Mouse (Mus musculus): ENCODE measurements around the gene Ctsz. TPM values are rescaled to one million over a fixed set of nuclear protein-coding genes. Genes with fewer than 3 reads are reported as not detected.

The Ctsz gene
- total and polyA plus RNA-seq, 2 experiments from 2014 or later: 53.9 to 74.7 TPM

DNA sequence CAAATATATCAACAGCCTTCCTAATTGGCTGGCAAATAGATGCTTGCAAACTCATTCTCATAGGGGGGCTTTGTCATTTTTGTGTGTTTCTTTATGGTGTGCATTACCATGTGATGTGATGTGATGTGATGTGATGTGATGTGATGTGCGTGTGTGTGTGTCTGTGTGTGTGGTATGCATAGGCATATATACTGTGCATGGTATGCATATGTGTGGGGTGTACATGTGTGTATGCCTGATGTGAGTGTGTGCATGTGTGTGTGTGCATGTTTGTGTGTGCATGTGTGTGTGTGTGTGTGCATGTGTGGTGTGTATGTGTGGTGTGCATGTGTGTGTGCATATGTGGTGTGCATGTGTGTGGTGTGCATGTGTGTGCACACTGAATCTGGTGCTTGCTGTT, 41.8 kb downstream of the Ctsz start:
- H3K4me2 ChIP-seq (ENCODE audit: low read depth): no peak overlapping the region
- no peak for TF ChIP-seq CTCF (IDR thresholded peaks at IDR 0.05; ENCODE audit: low read depth)
- DNase-seq (no peak), ATAC-seq (no peak)
- no peaks in the 10 kb centered on the region for H3K27me3 ChIP-seq (ENCODE audit: insufficient read depth, low read length)
- H3K9ac ChIP-seq: no peak overlapping the region
- H3K4me1 ChIP-seq (ENCODE audit: insufficient read depth): no peaks in the 10 kb centered on the region
- H3K27ac ChIP-seq (ENCODE audit: low read depth, low read length): no peak overlapping the region
- 100% methylated on average over 1 of the region's 1 CpGs for WGBS
- H3K9me3 ChIP-seq (ENCODE audit: low read length): no peaks in the 10 kb centered on the region
- H3K36me3 ChIP-seq (ENCODE audit: insufficient read depth): no peaks in the 10 kb centered on the region
- H3K4me3 ChIP-seq (ENCODE audit: low read depth, low read length): no peak overlapping the region

GRCm38 (mm10) chr2:174396643-174397042, 42.2 kb downstream of the Ctsz start:
- WGBS: 82% methylated on average over 10 of the region's 10 CpGs
- no peaks in the 10 kb centered on the region for H3K4me1 ChIP-seq (ENCODE audit: insufficient read depth)
- TF ChIP-seq CTCF (IDR thresholded peaks at IDR 0.05; ENCODE audit: low read depth): no peak
- H3K9me3 ChIP-seq (ENCODE audit: low read length): no peaks in the 10 kb centered on the region
- H3K27ac ChIP-seq (ENCODE audit: low read depth, low read length): no peak overlapping the region
- no peaks in the 10 kb centered on the region for H3K36me3 ChIP-seq (ENCODE audit: insufficient read depth)
- no peak overlapping the region for H3K4me2 ChIP-seq (ENCODE audit: low read depth)
- no peaks in the 10 kb centered on the region for H3K27me3 ChIP-seq (ENCODE audit: insufficient read depth, low read length)
- H3K9ac ChIP-seq: no peak overlapping the region
- no peak for ATAC-seq
- DNase-seq: no peak
- no peak overlapping the region for H3K4me3 ChIP-seq (ENCODE audit: low read depth, low read length)

GRCm38 (mm10) chr2:174393383-174393782, 45.5 kb downstream of the Ctsz start:
- Histone ChIP-seq H3K27ac (ENCODE audit: low read depth, low read length) (no peak overlapping the region), H3K4me1 (ENCODE audit: insufficient read depth) (no peaks in the 10 kb centered on the region), H3K9ac (no peak overlapping the region), H3K36me3 (ENCODE audit: insufficient read depth) (no peaks in the 10 kb centered on the region), H3K4me3 (ENCODE audit: low read depth, low read length) (no peak overlapping the region), H3K27me3 (ENCODE audit: insufficient read depth, low read length) (no peaks in the 10 kb centered on the region), H3K9me3 (ENCODE audit: low read length) (0 out of 2 replicates have a peak, but pooled peaks cover 5% of the 10 kb centered on the region), H3K4me2 (ENCODE audit: low read depth) (no peak overlapping the region)
- TF ChIP-seq CTCF (IDR thresholded peaks at IDR 0.05; ENCODE audit: low read depth): no peak
- no peak for DNase-seq
- no peak for ATAC-seq
- 92% methylated on average over 5 of the region's 5 CpGs for WGBS

DNA sequence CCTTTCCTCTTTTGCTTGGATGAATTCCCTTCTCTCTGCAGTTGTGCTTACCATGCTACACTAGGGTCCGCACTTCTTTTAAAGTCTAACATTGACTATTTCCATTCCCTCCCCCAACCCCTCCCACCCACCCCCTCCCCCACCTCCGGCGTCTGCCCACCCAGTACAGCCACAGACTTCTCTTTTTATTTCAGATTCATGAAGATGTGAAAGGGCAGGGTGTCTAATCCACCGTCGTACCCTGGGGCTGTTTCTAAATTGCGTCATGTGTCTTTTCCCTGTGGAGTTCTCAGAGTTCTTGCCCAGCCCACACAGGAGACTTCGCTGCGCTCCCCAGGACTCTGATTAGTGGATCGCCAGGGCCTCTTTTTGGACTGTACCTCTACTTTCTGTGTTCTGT, 46.3 kb downstream of the Ctsz start:
- no peaks in the 10 kb centered on the region for H3K27me3 ChIP-seq (ENCODE audit: insufficient read depth, low read length)
- 0 out of 2 replicates have a peak, but pooled peaks cover 5% of the 10 kb centered on the region for H3K9me3 ChIP-seq (ENCODE audit: low read length)
- no peak overlapping the region for H3K4me3 ChIP-seq (ENCODE audit: low read depth, low read length)
- H3K9ac ChIP-seq: no peak overlapping the region
- no peaks in the 10 kb centered on the region for H3K4me1 ChIP-seq (ENCODE audit: insufficient read depth)
- H3K27ac ChIP-seq (ENCODE audit: low read depth, low read length): no peak overlapping the region
- no peak for DNase-seq
- H3K4me2 ChIP-seq (ENCODE audit: low read depth): no peak overlapping the region
- WGBS: 58% methylated on average over 9 of the region's 9 CpGs
- no peak for ATAC-seq
- no peak for TF ChIP-seq CTCF (IDR thresholded peaks at IDR 0.05; ENCODE audit: low read depth)
- H3K36me3 ChIP-seq (ENCODE audit: insufficient read depth): no peaks in the 10 kb centered on the region

DNA sequence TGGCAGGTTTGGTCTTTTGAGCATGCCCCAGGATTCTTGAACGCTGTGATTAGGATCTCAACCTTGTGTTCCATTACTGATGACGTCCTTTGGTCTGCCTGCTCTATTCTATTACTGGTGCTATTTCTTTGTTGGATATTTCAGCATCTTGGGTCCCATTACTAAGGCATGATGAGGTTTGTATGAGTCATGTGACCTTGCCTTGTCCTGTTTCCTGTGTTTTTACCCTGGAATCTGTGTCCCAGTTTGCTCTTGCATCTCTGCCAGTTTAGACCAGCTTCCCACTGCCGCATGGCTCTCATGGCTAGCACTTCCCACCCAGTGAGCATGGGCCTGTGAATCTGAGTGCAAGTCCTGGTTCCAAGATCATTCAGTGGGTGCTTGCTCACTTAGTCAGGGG, 46.9 kb downstream of the Ctsz start:
- 0 out of 2 replicates have a peak, but pooled peaks cover 5% of the 10 kb centered on the region for H3K9me3 ChIP-seq (ENCODE audit: low read length)
- WGBS: 93% methylated on average over 3 of the region's 3 CpGs
- no peak overlapping the region for H3K4me3 ChIP-seq (ENCODE audit: low read depth, low read length)
- H3K9ac ChIP-seq: no peak overlapping the region
- no peaks in the 10 kb centered on the region for H3K36me3 ChIP-seq (ENCODE audit: insufficient read depth)
- no peaks in the 10 kb centered on the region for H3K4me1 ChIP-seq (ENCODE audit: insufficient read depth)
- no peak for DNase-seq
- no peak for TF ChIP-seq CTCF (IDR thresholded peaks at IDR 0.05; ENCODE audit: low read depth)
- H3K27me3 ChIP-seq (ENCODE audit: insufficient read depth, low read length): no peaks in the 10 kb centered on the region
- no peak for ATAC-seq
- H3K27ac ChIP-seq (ENCODE audit: low read depth, low read length): no peak overlapping the region
- H3K4me2 ChIP-seq (ENCODE audit: low read depth): no peak overlapping the region

GRCm38 (mm10) chr2:174381021-174381420, 57.8 kb downstream of the Ctsz start:
- Histone ChIP-seq H3K9me3 (ENCODE audit: low read length) (no peaks in the 10 kb centered on the region), H3K4me1 (ENCODE audit: insufficient read depth) (no peaks in the 10 kb centered on the region), H3K4me2 (ENCODE audit: low read depth) (no peak overlapping the region), H3K9ac (no peak overlapping the region), H3K27me3 (ENCODE audit: insufficient read depth, low read length) (no peaks in the 10 kb centered on the region), H3K4me3 (ENCODE audit: low read depth, low read length) (no peak overlapping the region), H3K27ac (ENCODE audit: low read depth, low read length) (no peak overlapping the region), H3K36me3 (ENCODE audit: insufficient read depth) (no peaks in the 10 kb centered on the region)
- DNase-seq: no peak
- no peak for TF ChIP-seq CTCF (IDR thresholded peaks at IDR 0.05; ENCODE audit: low read depth)
- 89% methylated on average over 9 of the region's 9 CpGs for WGBS
- ATAC-seq: no peak

Other genes with a start within 250 kb of the Ctsz start
- 1,201 and 1,512 TPM in 2 replicates for gene Gnas, start 154.7 kb downstream of the Ctsz start, total RNA-seq (2014; rRNA removed)
- gene Gnas, start 154.7 kb downstream of the Ctsz start, polyA plus RNA-seq (2015; fragmentation: Nextera tagmentation; extraction: Ambion mirVana): 1,404 and 1,604 TPM in 2 replicates
- gene Gm20721, start 92.3 kb downstream of the Ctsz start, total RNA-seq (2014; rRNA removed): not detected in 2 replicates
- 8.6 and 10.5 TPM in 2 replicates for gene Gm20721, start 92.3 kb downstream of the Ctsz start, polyA plus RNA-seq (2015; fragmentation: Nextera tagmentation; extraction: Ambion mirVana)
- 45.6 and 65.6 TPM in 2 replicates for gene Nelfcd, start 23.2 kb downstream of the Ctsz start, total RNA-seq (2014; rRNA removed)
- 75.7 and 90.7 TPM in 2 replicates for gene Nelfcd, start 23.2 kb downstream of the Ctsz start, polyA plus RNA-seq (2015; fragmentation: Nextera tagmentation; extraction: Ambion mirVana)
- gene Tubb1, start 11.7 kb upstream of the Ctsz start, total RNA-seq (2014; rRNA removed): 0.38 TPM in 1 of 2 replicates, not detected in the other
- 0.11 TPM in 1 of 2 replicates, not detected in the other for gene Tubb1, start 11.7 kb upstream of the Ctsz start, polyA plus RNA-seq (2015; fragmentation: Nextera tagmentation; extraction: Ambion mirVana)
- gene Atp5e, start 25.1 kb upstream of the Ctsz start, total RNA-seq (2014; rRNA removed): 587 and 783 TPM in 2 replicates
- gene Atp5e, start 25.1 kb upstream of the Ctsz start, polyA plus RNA-seq (2015; fragmentation: Nextera tagmentation; extraction: Ambion mirVana): 714 and 873 TPM in 2 replicates
- gene Prelid3b, start 34.0 kb upstream of the Ctsz start, total RNA-seq (2014; rRNA removed): 68.7 and 77.2 TPM in 2 replicates
- gene Prelid3b, start 34.0 kb upstream of the Ctsz start, polyA plus RNA-seq (2015; fragmentation: Nextera tagmentation; extraction: Ambion mirVana): 106 and 107 TPM in 2 replicates
- gene Zfp831, start 204.5 kb upstream of the Ctsz start, total RNA-seq (2014; rRNA removed): under 0.01 and 0.15 TPM in 2 replicates
- 0.02 TPM in 1 of 2 replicates, not detected in the other for gene Zfp831, start 204.5 kb upstream of the Ctsz start, polyA plus RNA-seq (2015; fragmentation: Nextera tagmentation; extraction: Ambion mirVana)